Mouse (Mus musculus) lung, adult 2 months (tissue): Measurements from ENCODE around the gene Nepro.

Experiments
- CTCF ChIP-seq: fragments of 200-500 bp; IDR thresholded peaks from 2 replicates; pipeline ENCODE4 v1.5.1; 2011; ENCODE audit warnings: mild to moderate bottlenecking, low read length, control low read depth; ENCODE audit not compliant: insufficient read depth
- POLR2A ChIP-seq: fragments of 200-500 bp; IDR thresholded peaks from 2 replicates; pipeline ENCODE4 v1.6.1; 2011; ENCODE audit warnings: low read depth, mild to moderate bottlenecking, control low read depth, low read length, borderline replicate concordance; ENCODE audit errors: extremely low read depth

GRCm38 (mm10) chr16:44697473-44698205 is 26.5 kb upstream of the Nepro start:
- no peak for TF ChIP-seq CTCF
- no peak for TF ChIP-seq POLR2A
